Mouse (Mus musculus): ENCODE measurements around the gene Asap2. TPM values are rescaled to one million over a fixed set of nuclear protein-coding genes. Genes with fewer than 3 reads are reported as not detected.

The Asap2 gene
- polyA plus RNA-seq, 1 experiment from 2014 or later, result 9.8 TPM

- peaks cover 46% of the 10 kb centered on the region for H3K36me3 ChIP-seq
- no peak overlapping the region for H3K27ac ChIP-seq (ENCODE audit: poor library complexity, severe bottlenecking)
- H3K4me1 ChIP-seq (replicated peaks), result no peaks in the 10 kb centered on the region
- no peak for ATAC-seq (ENCODE audit: insufficient number of reproducible peaks, low FRiP score)
- no peak overlapping the region for H3K4me3 ChIP-seq
- no peaks in the 10 kb centered on the region for H3K27me3 ChIP-seq (replicated peaks)
- H3K9me3 ChIP-seq (replicated peaks), result no peaks in the 10 kb centered on the region
- WGBS, result 80% methylated on average over 8 of the region's 8 CpGs
- no peak overlapping the region for H3K9ac ChIP-seq
- no peak overlapping the region for H3K4me2 ChIP-seq
Measured at GRCm38 (mm10) chr12:21214551-21215165, 224.4 kb downstream of the Asap2 start.

GRCm38 (mm10) chr12:21217776-21218444, 227.7 kb downstream of the Asap2 start:
- Histone ChIP-seq H3K36me3 (peaks cover 50% of the 10 kb centered on the region), H3K27me3 (replicated peaks) (no peaks in the 10 kb centered on the region), H3K27ac (ENCODE audit: poor library complexity, severe bottlenecking) (no peak overlapping the region), H3K4me3 (no peak overlapping the region), H3K4me1 (replicated peaks) (no peaks in the 10 kb centered on the region), H3K9ac (no peak overlapping the region), H3K4me2 (no peak overlapping the region), H3K9me3 (replicated peaks) (no peaks in the 10 kb centered on the region)
- no peak for ATAC-seq (ENCODE audit: insufficient number of reproducible peaks, low FRiP score)
- WGBS, result 31% methylated on average over 11 of the region's 11 CpGs

- no peaks in the 10 kb centered on the region for H3K27me3 ChIP-seq (replicated peaks)
- no peak overlapping the region for H3K9ac ChIP-seq
- H3K4me2 ChIP-seq, result no peak overlapping the region
- H3K9me3 ChIP-seq (replicated peaks), result no peaks in the 10 kb centered on the region
- 73% methylated on average over 1 of the region's 1 CpGs for WGBS
- H3K36me3 ChIP-seq, result peaks cover 45% of the 10 kb centered on the region
- H3K4me1 ChIP-seq (replicated peaks), result 0 out of 2 replicates have a peak, but pooled peaks cover 2% of the 10 kb centered on the region
- no peak overlapping the region for H3K27ac ChIP-seq (ENCODE audit: poor library complexity, severe bottlenecking)
- ATAC-seq (ENCODE audit: insufficient number of reproducible peaks, low FRiP score), result no peak
- H3K4me3 ChIP-seq, result no peak overlapping the region
Measured at GRCm38 (mm10) chr12:21220596-21220995, 230.3 kb downstream of the Asap2 start.

GRCm38 (mm10) chr12:21223923-21224322, 233.7 kb downstream of the Asap2 start:
- Histone ChIP-seq H3K4me3 (no peak overlapping the region), H3K36me3 (peaks cover 28% of the 10 kb centered on the region), H3K4me1 (replicated peaks) (peaks cover 23% of the 10 kb centered on the region), H3K9ac (no peak overlapping the region), H3K27ac (ENCODE audit: poor library complexity, severe bottlenecking) (no peak overlapping the region), H3K27me3 (replicated peaks) (no peaks in the 10 kb centered on the region), H3K9me3 (replicated peaks) (no peaks in the 10 kb centered on the region), H3K4me2 (no peak overlapping the region)
- 86% methylated on average over 4 of the region's 4 CpGs for WGBS
- ATAC-seq (ENCODE audit: insufficient number of reproducible peaks, low FRiP score), result no peak

- H3K9me3 ChIP-seq (replicated peaks), result no peaks in the 10 kb centered on the region
Measured at GRCm38 (mm10) chr12:21225358-21225757, 235.1 kb downstream of the Asap2 start.

GRCm38 (mm10) chr12:21226316-21226715, 236.1 kb downstream of the Asap2 start:
- H3K27ac ChIP-seq (ENCODE audit: poor library complexity, severe bottlenecking), result no peak overlapping the region
- no peak for ATAC-seq (ENCODE audit: insufficient number of reproducible peaks, low FRiP score)
- no peaks in the 10 kb centered on the region for H3K27me3 ChIP-seq (replicated peaks)
- WGBS, result 78% methylated on average over 9 of the region's 9 CpGs
- H3K4me1 ChIP-seq (replicated peaks), result peaks cover 23% of the 10 kb centered on the region
- H3K4me3 ChIP-seq, result no peak overlapping the region
- no peaks in the 10 kb centered on the region for H3K9me3 ChIP-seq (replicated peaks)
- no peak overlapping the region for H3K4me2 ChIP-seq
- no peak overlapping the region for H3K9ac ChIP-seq
- H3K36me3 ChIP-seq, result peaks cover 35% of the 10 kb centered on the region

More at GRCm38 (mm10) chr12:21225358-21225757, 235.1 kb downstream of the Asap2 start:
- Histone ChIP-seq H3K4me2 (no peak overlapping the region), H3K4me1 (replicated peaks) (peaks cover 23% of the 10 kb centered on the region), H3K27ac (ENCODE audit: poor library complexity, severe bottlenecking) (no peak overlapping the region), H3K27me3 (replicated peaks) (no peaks in the 10 kb centered on the region), H3K4me3 (no peak overlapping the region), H3K36me3 (peaks cover 33% of the 10 kb centered on the region), H3K9ac (no peak overlapping the region)
- 78% methylated on average over 8 of the region's 8 CpGs for WGBS
- no peak for ATAC-seq (ENCODE audit: insufficient number of reproducible peaks, low FRiP score)

GRCm38 (mm10) chr12:21227076-21227980, 237.1 kb downstream of the Asap2 start:
- peak overlapping the region; percentile 70 for H3K27ac ChIP-seq (ENCODE audit: poor library complexity, severe bottlenecking)
- WGBS, result 20% methylated on average over 6 of the region's 6 CpGs
- no peaks in the 10 kb centered on the region for H3K9me3 ChIP-seq (replicated peaks)
- ATAC-seq (ENCODE audit: insufficient number of reproducible peaks, low FRiP score), result peak; percentile 49; the same call in 1 of the 2 replicates
- H3K4me3 ChIP-seq, result no peak overlapping the region
- H3K4me2 ChIP-seq, result no peak overlapping the region
- peaks cover 40% of the 10 kb centered on the region for H3K36me3 ChIP-seq
- no peaks in the 10 kb centered on the region for H3K27me3 ChIP-seq (replicated peaks)
- no peak overlapping the region for H3K9ac ChIP-seq
- H3K4me1 ChIP-seq (replicated peaks), result peaks cover 23% of the 10 kb centered on the region

- Histone ChIP-seq H3K27me3 (replicated peaks) (no peaks in the 10 kb centered on the region), H3K36me3 (peaks cover 51% of the 10 kb centered on the region), H3K9me3 (replicated peaks) (no peaks in the 10 kb centered on the region), H3K4me3 (no peak overlapping the region), H3K4me2 (no peak overlapping the region), H3K9ac (no peak overlapping the region), H3K27ac (ENCODE audit: poor library complexity, severe bottlenecking) (no peak overlapping the region), H3K4me1 (replicated peaks) (peaks cover 23% of the 10 kb centered on the region)
- WGBS, result 85% methylated on average over 4 of the region's 4 CpGs
- ATAC-seq (ENCODE audit: insufficient number of reproducible peaks, low FRiP score), result no peak
Measured at GRCm38 (mm10) chr12:21228650-21229049, 238.4 kb downstream of the Asap2 start.

- no peak overlapping the region for H3K4me3 ChIP-seq
- peaks cover 23% of the 10 kb centered on the region for H3K4me1 ChIP-seq (replicated peaks)
- peaks cover 45% of the 10 kb centered on the region for H3K36me3 ChIP-seq
- WGBS, result 69% methylated on average over 17 of the region's 17 CpGs
- H3K9me3 ChIP-seq (replicated peaks), result no peaks in the 10 kb centered on the region
- ATAC-seq (ENCODE audit: insufficient number of reproducible peaks, low FRiP score), result no peak
- H3K27me3 ChIP-seq (replicated peaks), result no peaks in the 10 kb centered on the region
- no peak overlapping the region for H3K27ac ChIP-seq (ENCODE audit: poor library complexity, severe bottlenecking)
- H3K4me2 ChIP-seq, result no peak overlapping the region
- no peak overlapping the region for H3K9ac ChIP-seq
Measured at GRCm38 (mm10) chr12:21229076-21229918, 239.0 kb downstream of the Asap2 start.

GRCm38 (mm10) chr12:21233727-21234126, 243.5 kb downstream of the Asap2 start:
- no peak overlapping the region for H3K9ac ChIP-seq
- H3K36me3 ChIP-seq, result peaks cover 68% of the 10 kb centered on the region
- H3K27ac ChIP-seq (ENCODE audit: poor library complexity, severe bottlenecking), result no peak overlapping the region
- no peaks in the 10 kb centered on the region for H3K27me3 ChIP-seq (replicated peaks)
- 90% methylated on average over 7 of the region's 7 CpGs for WGBS
- H3K4me2 ChIP-seq, result no peak overlapping the region
- peaks cover 3% of the 10 kb centered on the region; the same call in 1 of the 2 replicates for H3K4me1 ChIP-seq (replicated peaks)
- no peaks in the 10 kb centered on the region for H3K9me3 ChIP-seq (replicated peaks)
- no peak overlapping the region for H3K4me3 ChIP-seq
- ATAC-seq (ENCODE audit: insufficient number of reproducible peaks, low FRiP score), result no peak

All from heart, embryonic 12.5 days (tissue).